Mouse (Mus musculus): Measurements from ENCODE around the gene Mlf1. TPM values are rescaled to one million over a fixed set of nuclear protein-coding genes. Genes with fewer than 3 reads are reported as not detected.

Gene Mlf1
- polyA plus RNA-seq, 2 experiments = 0.81 to 1.3 TPM

DNA sequence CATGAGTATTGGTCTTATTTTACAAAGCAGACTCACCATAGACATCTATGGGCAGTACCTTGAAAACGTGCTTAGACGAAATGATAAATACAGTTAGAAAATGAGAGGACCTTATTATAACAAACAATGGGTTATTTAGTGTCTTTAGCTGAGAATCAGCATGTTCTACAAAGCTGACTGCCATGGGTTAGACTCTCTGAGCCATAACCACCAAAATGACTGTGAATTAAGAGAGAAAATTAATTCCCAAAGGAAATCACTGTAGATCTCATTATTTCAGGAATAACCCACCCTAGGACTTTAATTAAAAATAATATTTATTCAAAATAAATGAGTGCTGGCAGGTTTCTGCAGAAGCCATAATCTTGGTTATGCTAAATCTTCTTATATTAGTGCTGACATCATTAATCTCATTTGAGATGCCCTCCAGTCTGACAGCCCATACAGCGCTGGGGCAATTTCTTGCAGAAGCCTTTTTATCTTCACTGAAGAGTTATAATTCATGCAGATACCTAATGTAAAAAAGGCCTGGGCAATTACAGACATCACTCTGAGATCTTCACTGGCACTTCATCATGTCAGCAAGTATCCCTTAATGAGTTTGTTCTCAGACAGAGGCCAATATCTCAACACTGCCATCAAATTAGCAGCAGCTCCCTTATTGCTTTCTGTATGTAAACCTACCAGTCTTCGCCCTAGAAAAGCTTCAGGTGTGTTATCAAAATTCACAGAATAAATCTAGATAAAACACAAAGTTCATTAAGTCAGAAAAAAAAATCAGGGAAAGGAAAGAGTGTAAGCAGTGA lies 7.6 kb upstream of the Mlf1 start:
- Histone ChIP-seq H3K9me3 (ENCODE audit: control insufficient read depth, low read length) (no peaks in the 10 kb centered on the region), H3K36me3 (replicated peaks; ENCODE audit: control insufficient read depth, insufficient read depth, low read depth) (no peaks in the 10 kb centered on the region), H3K4me3 (ENCODE audit: insufficient read depth in 1 of 2, low read depth in 2 of 2, low read length in 2 of 2) (no peak overlapping the region), H3K4me2 (ENCODE audit: low read depth) (no peak overlapping the region), H3K27ac (no peak overlapping the region), H3K4me1 (replicated peaks; ENCODE audit: control insufficient read depth in 2 of 2, insufficient read depth in 2 of 2, low read length in 1 of 2) (no peaks in the 10 kb centered on the region), H3K9ac (replicated peaks) (no peak overlapping the region), H3K27me3 (ENCODE audit: control insufficient read depth, insufficient read depth, low read length) (no peaks in the 10 kb centered on the region)
- TF ChIP-seq EP300 (IDR thresholded peaks at IDR 0.05; ENCODE audit: low read depth) = no peak
- TF ChIP-seq CTCF (IDR thresholded peaks at IDR 0.05; ENCODE audit: low read depth) = no peak
- DNase-seq (ENCODE audit: low read depth in 3 of 3, low spot score in 3 of 3) (no peak), ATAC-seq (ENCODE audit: insufficient read depth) (no peak)
- WGBS (ENCODE audit: insufficient replicate concordance) = 49% methylated on average over 4 of the region's 4 CpGs

DNA sequence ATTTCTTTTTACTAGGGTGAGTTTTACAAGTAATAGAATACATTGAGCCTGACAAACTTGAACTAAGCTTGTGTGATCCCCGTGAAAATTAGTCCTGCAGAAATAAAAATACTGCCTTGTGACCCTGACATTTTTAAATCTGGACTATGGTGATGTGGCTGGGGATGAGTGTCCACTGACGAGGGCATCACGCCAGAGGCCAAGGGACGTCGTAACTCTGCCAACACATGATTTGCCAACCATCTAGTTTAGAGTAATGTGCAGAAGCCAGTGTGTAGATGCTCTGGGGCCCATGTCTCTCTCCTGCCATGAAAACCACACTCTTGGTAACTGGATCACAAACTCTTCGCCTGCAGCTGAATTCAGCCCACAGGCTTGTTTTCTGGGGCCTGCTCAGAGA lies 6.4 kb upstream of the Mlf1 start:
- Histone ChIP-seq H3K4me2 (ENCODE audit: low read depth) (no peak overlapping the region), H3K36me3 (replicated peaks; ENCODE audit: control insufficient read depth, insufficient read depth, low read depth) (no peaks in the 10 kb centered on the region), H3K9me3 (ENCODE audit: control insufficient read depth, low read length) (no peaks in the 10 kb centered on the region), H3K27ac (no peak overlapping the region), H3K9ac (replicated peaks) (no peak overlapping the region), H3K4me1 (replicated peaks; ENCODE audit: control insufficient read depth in 2 of 2, insufficient read depth in 2 of 2, low read length in 1 of 2) (no peaks in the 10 kb centered on the region), H3K27me3 (ENCODE audit: control insufficient read depth, insufficient read depth, low read length) (no peaks in the 10 kb centered on the region), H3K4me3 (ENCODE audit: insufficient read depth in 1 of 2, low read depth in 2 of 2, low read length in 2 of 2) (no peak overlapping the region)
- ATAC-seq (ENCODE audit: insufficient read depth) (no peak), DNase-seq (ENCODE audit: low read depth in 3 of 3, low spot score in 3 of 3) (no peak)
- TF ChIP-seq EP300 (IDR thresholded peaks at IDR 0.05; ENCODE audit: low read depth) (no peak), CTCF (IDR thresholded peaks at IDR 0.05; ENCODE audit: low read depth) (no peak)
- WGBS (ENCODE audit: insufficient replicate concordance) = 67% methylated on average over 6 of the region's 6 CpGs

DNA sequence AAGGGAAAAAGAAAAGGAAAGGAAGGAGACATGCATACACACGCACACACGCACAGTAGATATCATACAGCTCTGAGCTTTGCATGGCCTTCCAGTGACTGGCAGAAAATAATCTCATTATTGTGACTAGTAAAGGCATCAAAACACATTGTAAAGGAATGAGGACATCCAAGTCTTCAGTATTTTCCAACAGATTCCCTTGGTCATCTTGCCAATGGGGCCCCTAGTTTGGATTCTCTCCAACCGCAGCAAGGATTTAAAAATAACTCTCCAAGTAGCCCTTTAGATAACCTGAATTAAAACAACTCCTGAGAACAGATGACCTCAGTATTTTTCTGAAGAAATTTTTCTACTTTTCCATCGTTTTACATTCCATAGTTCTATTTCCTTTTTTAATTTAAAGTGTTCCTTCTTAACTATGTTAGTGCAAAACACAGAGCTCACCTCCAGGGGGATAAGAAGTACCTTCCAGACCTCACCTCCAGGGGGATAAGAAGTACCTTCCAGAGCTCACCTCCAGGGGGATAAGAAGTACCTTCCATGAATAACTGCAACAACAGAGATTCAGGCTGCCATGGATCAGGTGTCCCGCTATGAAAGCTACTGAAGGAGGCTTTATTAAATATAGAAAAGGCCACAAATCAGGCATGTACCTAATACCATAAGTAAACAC lies 4.4 kb upstream of the Mlf1 start:
- Histone ChIP-seq H3K4me1 (replicated peaks; ENCODE audit: control insufficient read depth in 2 of 2, insufficient read depth in 2 of 2, low read length in 1 of 2) (peaks cover 0 to 6% of the 10 kb centered on the region in 2 experiments; a peak in 1 of 4 replicates), H3K27me3 (ENCODE audit: control insufficient read depth, insufficient read depth, low read length) (no peaks in the 10 kb centered on the region), H3K4me3 (ENCODE audit: insufficient read depth in 1 of 2, low read depth in 2 of 2, low read length in 2 of 2) (no peak overlapping the region), H3K9me3 (ENCODE audit: control insufficient read depth, low read length) (no peaks in the 10 kb centered on the region), H3K27ac (no peak overlapping the region), H3K4me2 (ENCODE audit: low read depth) (no peak overlapping the region), H3K9ac (replicated peaks) (no peak overlapping the region), H3K36me3 (replicated peaks; ENCODE audit: control insufficient read depth, insufficient read depth, low read depth) (no peaks in the 10 kb centered on the region)
- WGBS (ENCODE audit: insufficient replicate concordance) = 57% methylated on average over 5 of the region's 5 CpGs
- TF ChIP-seq CTCF (IDR thresholded peaks at IDR 0.05; ENCODE audit: low read depth) (no peak), EP300 (IDR thresholded peaks at IDR 0.05; ENCODE audit: low read depth) (no peak)
- no peak for DNase-seq (ENCODE audit: low read depth in 3 of 3, low spot score in 3 of 3)
- ATAC-seq (ENCODE audit: insufficient read depth) = no peak

DNA sequence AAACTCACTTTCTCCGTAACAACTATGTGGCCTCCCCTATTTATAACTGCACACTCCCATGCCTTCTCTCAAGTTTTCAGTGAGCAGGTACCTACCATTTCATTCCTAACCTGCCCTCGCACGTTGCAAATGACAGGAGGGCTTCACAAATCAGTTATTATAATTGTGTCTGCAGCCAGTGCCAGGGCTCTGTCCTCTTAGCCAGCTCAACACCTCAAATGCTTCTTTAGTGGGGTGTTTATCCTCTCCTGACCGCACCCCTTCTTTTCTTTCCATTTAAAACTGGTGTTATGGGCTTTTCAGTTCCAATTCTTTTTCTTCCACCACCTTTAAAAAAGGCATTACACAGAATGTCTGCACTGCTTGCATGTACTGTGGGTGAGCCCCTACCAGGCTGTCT lies 1.7 kb upstream of the Mlf1 start:
- WGBS (ENCODE audit: insufficient replicate concordance) = 50% methylated on average over 4 of the region's 4 CpGs
- no peaks in the 10 kb centered on the region for H3K9me3 ChIP-seq (ENCODE audit: control insufficient read depth, low read length)
- no peak overlapping the region for H3K4me2 ChIP-seq (ENCODE audit: low read depth)
- peaks cover 0 to 6% of the 10 kb centered on the region in 2 experiments; a peak in 1 of 4 replicates for H3K4me1 ChIP-seq (replicated peaks; ENCODE audit: control insufficient read depth in 2 of 2, insufficient read depth in 2 of 2, low read length in 1 of 2)
- no peaks in the 10 kb centered on the region for H3K27me3 ChIP-seq (ENCODE audit: control insufficient read depth, insufficient read depth, low read length)
- H3K27ac ChIP-seq = no peak overlapping the region
- no peak for ATAC-seq (ENCODE audit: insufficient read depth)
- H3K9ac ChIP-seq (replicated peaks) = no peak overlapping the region
- TF ChIP-seq CTCF (IDR thresholded peaks at IDR 0.05; ENCODE audit: low read depth) (no peak), EP300 (IDR thresholded peaks at IDR 0.05; ENCODE audit: low read depth) (no peak)
- H3K4me3 ChIP-seq (ENCODE audit: insufficient read depth in 1 of 2, low read depth in 2 of 2, low read length in 2 of 2) = no peak overlapping the region
- no peaks in the 10 kb centered on the region for H3K36me3 ChIP-seq (replicated peaks; ENCODE audit: control insufficient read depth, insufficient read depth, low read depth)
- no peak for DNase-seq (ENCODE audit: low read depth in 3 of 3, low spot score in 3 of 3)

DNA sequence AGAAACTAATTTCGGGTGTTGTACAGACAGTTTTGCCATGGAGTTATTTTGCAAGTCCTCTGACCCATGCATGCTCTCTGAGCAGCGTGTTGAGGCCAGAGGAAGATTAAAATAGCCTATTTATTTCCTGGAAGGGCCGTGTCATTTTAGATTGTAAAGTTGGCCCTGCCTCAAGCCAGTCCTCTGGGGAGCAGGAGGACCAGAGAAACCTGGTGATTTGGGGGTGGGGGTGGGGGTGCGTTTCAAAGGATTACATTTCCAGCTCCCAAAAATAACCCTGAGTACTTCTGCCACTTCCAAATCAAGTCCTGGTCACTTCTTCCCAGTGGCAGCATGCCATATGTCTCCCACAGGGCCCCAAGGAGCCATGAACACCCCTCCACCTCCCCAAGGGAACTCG lies 1.1 kb upstream of the Mlf1 start:
- Histone ChIP-seq H3K4me1 (replicated peaks; ENCODE audit: control insufficient read depth in 2 of 2, insufficient read depth in 2 of 2, low read length in 1 of 2) (peaks cover 0 to 6% of the 10 kb centered on the region in 2 experiments; a peak in 1 of 4 replicates), H3K4me2 (ENCODE audit: low read depth) (no peak overlapping the region), H3K4me3 (ENCODE audit: insufficient read depth in 1 of 2, low read depth in 2 of 2, low read length in 2 of 2) (no peak overlapping the region), H3K9ac (replicated peaks) (no peak overlapping the region), H3K9me3 (ENCODE audit: control insufficient read depth, low read length) (no peaks in the 10 kb centered on the region), H3K36me3 (replicated peaks; ENCODE audit: control insufficient read depth, insufficient read depth, low read depth) (no peaks in the 10 kb centered on the region), H3K27ac (no peak overlapping the region), H3K27me3 (ENCODE audit: control insufficient read depth, insufficient read depth, low read length) (no peaks in the 10 kb centered on the region)
- 40% methylated on average over 5 of the region's 5 CpGs for WGBS (ENCODE audit: insufficient replicate concordance)
- no peak for DNase-seq (ENCODE audit: low read depth in 3 of 3, low spot score in 3 of 3)
- ATAC-seq (ENCODE audit: insufficient read depth) = no peak
- no peak for TF ChIP-seq EP300 (IDR thresholded peaks at IDR 0.05; ENCODE audit: low read depth)
- TF ChIP-seq CTCF (IDR thresholded peaks at IDR 0.05; ENCODE audit: low read depth) = no peak

Data from liver, embryonic 14.5 days (tissue).